Mouse (Mus musculus) kidney, adult 18-20 months (tissue): Measurements from ENCODE around the gene Dock9.
A peak's percentile ranks its signal among the peaks of the same experiment; 100 is the strongest.
"Not testable (repeated sequence)": the region's sequence is repeated elsewhere in the genome, so short reads cannot be mapped to it uniquely, and the experiment has no call there.

Experiments used
- DNase-seq: peaks from one replicate; pipeline ENCODE4 v3.0.0; 2021

Gene Dock9

DNA sequence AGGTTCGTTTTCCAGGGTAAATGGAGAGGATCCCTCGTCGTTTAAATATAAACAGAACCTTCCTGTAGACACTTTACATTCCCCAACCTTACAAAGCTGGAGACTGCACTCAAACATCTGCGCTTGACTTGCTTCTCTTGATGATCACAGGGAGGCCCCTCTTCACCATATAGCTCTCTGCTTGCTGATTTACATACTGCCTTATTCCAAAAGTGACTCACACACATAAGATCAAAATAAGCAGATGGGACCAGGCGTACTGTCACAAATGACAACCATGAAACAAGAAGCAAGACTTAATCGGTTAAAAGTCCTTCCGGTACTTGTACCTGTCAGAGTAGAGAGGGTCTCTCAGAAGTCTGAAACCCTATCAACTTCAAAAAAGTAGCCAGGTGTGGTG lies 63.4 kb downstream of the Dock9 start:
- no peak for DNase-seq

DNA sequence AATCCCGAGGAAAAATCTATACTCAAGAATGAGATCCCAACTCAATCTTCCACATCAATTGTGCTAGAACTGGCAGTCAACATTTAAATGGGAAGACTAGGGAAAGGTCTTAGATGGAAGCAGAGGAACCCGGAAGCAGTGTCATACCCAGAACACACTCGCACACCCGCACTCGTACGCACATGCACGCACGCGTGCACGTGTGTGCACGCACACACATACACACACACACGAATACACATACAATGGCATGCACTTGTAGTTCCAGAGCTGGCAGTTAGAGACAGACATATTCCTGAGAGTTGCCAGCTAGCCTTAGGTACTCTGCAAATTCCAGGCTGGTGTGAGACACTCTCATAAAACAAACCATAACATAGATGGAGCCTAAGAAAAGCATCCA lies 63.9 kb downstream of the Dock9 start:
- DNase-seq = no peak

DNA sequence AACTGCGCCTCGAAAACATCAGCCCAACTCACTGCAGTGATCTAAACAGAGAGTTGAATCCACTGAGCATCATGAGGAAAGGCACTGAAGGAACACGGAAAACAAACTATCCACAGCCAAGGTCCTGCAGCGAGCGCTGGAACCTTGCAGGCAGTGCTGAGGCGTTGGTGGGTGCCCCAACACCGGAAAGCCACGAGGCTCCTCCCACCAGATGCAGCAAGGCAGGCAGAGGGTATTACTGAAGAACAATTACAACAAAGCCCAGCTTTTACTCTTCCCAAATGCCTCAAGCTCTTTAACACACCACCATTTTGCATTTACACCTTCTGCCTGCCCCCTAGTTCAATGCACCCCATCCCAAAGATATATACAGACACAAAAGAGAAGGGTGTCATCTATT lies 65.4 kb downstream of the Dock9 start:
- DNase-seq = no peak

DNA sequence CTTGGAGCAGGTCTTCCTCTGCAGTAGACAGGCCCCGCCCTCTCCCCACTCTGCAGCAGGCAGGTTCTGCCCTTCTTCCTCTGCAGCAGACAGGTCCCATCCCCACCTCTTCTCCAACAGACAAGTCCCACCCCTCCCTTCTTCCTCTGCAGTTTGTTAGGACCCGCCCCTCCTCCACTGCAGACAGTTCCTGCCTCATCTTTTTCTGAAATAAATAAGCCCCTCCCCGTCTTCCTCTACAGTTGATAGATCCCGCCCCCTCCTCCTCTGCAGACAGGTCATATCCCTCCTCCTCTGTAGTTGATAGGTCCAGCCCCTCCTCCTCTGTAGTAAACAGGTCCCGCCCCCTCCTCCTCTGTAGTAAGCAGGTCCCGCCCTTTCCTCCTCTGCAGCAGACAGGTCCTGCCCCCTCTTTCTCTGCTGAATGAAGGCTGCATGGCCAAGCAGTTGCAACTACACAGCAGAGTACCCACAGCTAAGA lies 65.9 kb downstream of the Dock9 start:
- no peak for DNase-seq

DNA sequence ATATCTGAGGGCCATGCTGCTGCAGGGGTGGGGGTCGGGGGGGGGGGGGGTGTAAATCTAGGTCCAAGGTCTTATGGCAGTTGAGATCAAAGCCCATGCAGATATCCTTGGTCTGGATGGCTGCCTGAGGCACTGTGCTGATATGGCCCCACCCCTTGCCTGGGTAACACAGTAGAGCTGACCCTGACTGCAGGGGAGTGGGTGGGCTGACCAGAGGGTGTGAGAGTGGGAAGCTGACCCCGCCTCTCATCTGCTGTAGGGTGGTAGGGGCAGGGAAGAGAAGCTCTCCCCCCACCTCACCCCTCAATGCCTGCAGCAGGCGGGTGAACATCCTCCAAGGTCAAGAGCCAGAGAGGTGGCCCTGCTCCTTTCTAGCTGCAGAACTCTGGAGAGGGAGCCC lies 66.7 kb downstream of the Dock9 start:
- no peak for DNase-seq

GRCm38 (mm10) chr14:121727996-121728395 lies 69.6 kb downstream of the Dock9 start:
- DNase-seq = no peak

DNA sequence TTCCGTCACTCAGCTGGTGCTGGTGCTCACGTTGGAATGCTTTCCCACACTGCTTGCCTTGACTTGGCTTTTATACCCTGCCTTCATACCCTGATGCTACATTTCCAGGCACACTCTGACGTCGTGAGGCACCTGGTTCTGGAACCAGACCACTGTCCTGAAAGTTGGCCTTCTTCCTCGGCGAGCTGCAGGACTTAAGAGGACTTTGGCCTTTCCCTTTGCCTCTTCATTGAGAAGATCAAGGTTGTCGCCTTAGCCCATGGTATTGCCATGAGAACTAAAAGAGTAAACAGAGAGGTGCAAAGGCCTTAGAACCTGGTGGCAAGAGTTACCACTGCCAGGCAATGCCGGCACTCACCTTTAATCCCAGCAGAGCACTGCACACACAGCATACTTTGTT lies 73.1 kb downstream of the Dock9 start:
- DNase-seq = peak; percentile 36

DNA sequence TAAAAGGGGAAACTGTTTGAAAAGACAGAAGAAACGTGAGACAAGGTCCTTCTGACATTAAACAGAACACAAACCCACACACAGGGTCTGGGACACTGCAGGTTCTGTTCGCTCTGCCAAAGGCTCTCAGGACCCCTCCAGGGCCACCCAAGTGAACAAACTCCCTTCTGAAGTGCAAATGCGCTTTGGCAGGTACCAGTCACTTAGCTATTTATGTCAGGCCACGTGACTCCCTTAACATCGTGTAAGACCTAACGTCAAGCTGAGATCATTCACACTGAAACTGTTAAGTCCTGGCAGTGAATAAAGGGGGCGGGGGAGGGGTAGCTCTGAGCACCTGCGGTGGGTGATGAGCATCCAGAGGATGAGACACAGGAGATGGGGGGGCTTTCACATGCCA lies 74.9 kb downstream of the Dock9 start:
- DNase-seq = no peak

GRCm38 (mm10) chr14:121721431-121721830 lies 76.2 kb downstream of the Dock9 start:
- DNase-seq = no peak

DNA sequence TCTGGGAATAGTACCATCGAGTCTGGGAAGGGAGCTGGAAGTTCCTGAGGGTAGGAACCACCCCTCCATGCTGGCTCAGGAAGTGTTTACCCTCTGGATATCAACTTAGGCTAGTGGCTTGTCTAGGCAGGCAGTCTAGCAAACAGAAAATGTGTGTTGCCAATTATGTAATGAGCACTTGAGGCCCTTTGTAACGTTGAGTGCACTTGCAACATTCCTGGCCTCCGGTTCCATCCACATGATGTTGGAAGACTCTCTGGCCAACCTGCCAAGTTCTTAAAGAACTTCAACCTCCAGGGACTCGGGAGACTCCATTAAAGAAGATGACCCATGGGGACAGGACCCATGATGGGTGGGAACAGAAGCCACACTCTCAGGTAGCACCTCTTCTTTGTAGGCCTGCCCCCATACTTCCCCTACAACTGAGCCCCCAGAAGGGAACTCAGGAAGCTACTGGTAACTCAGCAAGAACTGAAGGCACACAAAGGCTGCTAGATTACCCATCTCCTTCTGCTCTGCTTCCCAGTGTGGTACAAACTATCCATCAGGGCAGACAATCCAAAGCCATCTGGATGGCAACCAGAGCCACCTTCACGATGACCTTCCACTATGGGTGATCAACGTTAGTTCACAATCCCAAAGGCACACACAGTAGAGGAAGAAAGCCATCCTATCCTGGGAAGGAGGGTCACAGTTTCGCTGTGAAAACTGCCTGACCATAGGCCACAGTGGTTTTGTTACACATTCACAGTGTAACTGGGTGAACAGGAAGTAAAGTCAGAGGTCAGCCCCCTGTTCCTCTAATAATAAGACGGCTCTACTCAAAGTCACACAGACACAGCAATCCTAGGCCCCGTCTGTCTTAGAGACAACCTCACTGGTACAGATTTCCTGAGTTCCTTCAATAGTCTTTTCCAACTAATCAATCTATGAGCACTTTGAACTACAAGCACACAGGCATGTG lies 77.7 kb downstream of the Dock9 start:
- peak; percentile 64 for DNase-seq

- DNase-seq = not testable (repeated sequence)
These were observed 82.8 kb downstream of the Dock9 start for GRCm38 (mm10) chr14:121714799-121715198.

- no peak for DNase-seq
These were observed 83.4 kb downstream of the Dock9 start for GRCm38 (mm10) chr14:121714268-121714667.

DNA sequence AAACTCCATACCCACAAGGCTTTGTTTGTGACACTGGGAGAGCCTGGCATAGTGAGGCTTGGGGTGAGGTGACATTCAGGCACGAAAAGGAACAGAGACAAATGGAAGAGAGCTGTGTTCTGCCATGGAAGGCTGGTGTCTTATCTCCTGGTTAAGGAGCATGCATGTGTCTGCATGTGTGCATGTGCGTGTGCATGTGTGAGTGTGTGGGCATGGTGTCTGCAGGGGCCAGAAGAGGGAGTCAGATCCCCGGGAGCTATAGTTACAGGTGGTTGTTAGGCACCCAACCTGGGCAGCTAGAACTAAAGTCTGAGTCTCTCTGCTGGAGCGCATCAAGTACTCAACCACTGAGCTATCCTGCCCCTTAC lies 83.8 kb downstream of the Dock9 start:
- no peak for DNase-seq

- DNase-seq = no peak
These were observed 84.3 kb downstream of the Dock9 start for GRCm38 (mm10) chr14:121713166-121713829.

- no peak for DNase-seq
These were observed 86.4 kb downstream of the Dock9 start for GRCm38 (mm10) chr14:121711089-121711826.

DNA sequence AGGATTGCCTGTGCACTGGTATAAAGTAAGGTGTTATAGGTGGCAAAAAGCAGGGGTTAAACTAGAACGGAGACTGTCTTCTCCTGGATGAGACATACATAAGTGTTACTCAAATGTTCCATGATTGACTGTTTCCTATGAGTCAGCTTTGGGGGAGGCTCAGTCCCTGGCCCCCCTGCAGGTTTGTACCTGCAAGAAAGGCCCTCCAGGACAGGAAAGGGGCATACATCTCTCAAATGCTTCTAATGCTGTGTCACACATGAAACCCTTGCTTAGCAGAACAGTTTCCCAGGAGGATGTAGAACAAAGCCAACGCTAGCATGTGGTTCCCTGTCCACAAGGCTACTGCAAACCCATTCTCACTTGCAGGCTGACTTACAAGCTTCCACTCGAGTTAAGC lies 87.5 kb downstream of the Dock9 start:
- no peak for DNase-seq

DNA sequence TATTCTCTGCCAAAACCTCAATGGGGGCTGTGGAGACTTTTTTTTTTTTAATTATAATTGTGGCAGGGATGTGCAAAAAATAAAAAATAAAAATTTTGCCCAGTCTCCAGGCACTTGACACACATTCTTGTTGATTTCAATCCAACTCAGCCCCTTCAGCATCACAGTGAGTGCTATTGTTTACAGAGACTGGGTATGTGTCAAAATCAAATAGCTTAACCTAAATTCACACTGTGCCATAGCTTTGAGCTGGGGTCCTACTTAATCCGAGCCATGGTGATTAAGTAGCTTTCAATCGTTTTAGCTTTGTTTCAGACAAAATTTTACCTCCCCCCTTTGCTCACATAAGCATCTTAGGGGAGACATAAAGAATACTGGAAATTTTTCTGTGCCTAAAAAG lies 89.4 kb downstream of the Dock9 start:
- DNase-seq = no peak

- DNase-seq = no peak
These were observed 91.1 kb downstream of the Dock9 start for GRCm38 (mm10) chr14:121706482-121706901.

- no peak for DNase-seq
These were observed 92.0 kb downstream of the Dock9 start for GRCm38 (mm10) chr14:121705644-121706043.

DNA sequence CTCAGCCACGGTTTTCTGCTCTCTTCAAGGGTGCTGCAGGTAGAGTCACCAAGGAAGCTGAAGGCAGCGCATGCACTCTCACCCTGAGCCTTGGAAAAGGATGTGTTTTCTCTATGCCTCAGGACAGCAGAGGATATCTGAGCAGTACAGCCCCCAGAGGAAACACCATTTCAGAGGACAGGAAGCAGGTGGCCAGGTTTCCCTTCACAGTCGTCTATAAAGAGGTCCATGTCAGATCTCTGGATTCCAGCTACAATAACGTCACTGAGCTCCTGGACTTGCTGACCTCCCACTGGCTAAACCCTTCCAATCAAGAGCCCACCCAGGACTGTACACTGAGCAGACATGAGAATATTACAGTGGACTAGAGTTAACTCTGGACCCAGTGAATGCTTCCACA lies 95.1 kb downstream of the Dock9 start:
- DNase-seq = no peak

DNA sequence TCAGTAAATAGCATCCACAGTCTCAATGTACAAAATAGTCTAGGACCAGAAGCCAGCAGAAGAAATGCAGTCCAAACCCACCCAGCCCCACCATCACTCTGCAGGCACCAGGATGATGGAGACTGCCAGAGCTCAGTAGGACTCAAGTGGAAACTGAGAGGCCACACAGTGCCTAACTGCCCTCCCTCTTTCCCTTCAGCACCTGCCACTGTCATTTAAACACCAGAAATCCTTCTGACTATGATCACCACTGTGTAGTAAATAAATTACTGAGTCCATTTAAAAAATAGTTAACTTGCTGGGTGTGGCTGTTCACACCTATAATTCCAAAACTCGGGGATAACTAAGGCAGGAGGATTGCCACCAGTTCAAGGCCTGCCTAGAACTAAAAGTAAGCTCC lies 97.6 kb downstream of the Dock9 start:
- no peak for DNase-seq

DNA sequence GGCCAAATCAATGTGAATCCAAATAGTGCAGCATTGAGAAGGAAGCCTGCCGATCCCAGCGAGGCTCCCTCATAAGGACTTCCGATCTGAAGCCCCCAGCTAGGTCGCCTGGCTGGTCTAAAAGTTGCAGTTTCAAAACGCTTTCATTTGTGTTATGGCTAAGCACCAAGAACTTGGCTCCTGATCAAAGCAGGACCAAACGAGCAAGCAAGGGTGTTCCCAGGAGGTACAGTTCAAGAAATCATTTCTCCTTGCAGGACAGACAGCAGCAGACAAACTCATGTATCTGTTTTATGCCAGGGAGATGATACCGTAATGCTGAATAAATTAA lies 99.1 kb downstream of the Dock9 start:
- no peak for DNase-seq
